Mouse (Mus musculus) natural killer cell, adult 2 months (primary cell): ENCODE measurements around the gene Ttbk2.

Experiments used
- DNase-seq, 2 experiments: peaks; one replicate each; pipeline ENCODE4 v3.0.0; 2022; ENCODE audit warnings: low spot score in 2 of 2

Gene Ttbk2

DNA sequence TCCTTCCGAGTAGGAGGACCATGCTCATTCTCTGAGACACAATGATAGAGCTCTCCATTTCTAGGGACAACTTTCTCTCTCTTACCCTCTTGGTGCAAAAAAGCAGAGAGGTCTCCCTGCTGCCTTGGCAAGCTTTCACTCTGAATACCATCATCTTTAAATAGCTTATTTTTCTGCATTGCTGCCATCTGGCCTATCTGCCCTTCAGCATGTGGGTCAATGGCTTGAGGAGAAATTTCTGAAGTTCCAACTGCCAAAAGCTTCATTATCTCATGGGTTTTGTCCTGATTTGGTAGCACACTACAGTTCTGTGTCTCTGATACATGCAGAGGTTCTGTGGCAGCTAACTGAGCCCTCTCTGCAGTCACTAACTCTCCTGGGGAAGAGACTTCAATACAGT, 104.9 kb downstream of the Ttbk2 start:
- no peak for DNase-seq

DNA sequence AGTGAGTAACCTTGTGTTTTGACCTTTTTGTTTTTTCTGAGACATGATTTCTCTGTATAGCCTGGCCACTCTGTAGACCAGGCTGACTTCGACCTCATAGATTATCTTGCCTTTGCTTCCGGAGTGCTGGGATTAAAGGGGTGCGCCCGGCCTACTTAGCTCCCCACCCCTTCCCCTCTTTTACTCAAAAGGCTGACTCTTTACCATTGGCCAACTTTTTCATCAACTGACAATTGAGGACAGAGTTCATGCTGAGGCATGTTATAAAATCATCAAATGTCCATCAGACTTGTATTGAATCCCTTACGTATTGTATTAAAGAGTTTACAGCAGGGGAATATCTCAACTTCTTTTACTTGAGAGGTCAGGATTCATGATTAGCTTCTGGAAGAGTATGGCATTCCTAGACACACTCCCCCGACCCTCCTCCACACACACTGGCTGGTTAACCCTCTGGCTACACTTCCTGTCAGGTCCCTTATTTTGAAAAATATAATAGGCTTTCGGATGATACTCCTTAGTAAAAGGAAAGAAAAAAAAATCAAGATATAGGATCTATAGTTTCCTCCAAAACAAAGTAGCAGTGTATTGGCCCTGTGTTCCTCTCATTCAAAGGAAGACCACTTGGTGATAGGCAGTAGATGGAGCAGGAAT, 118.4 kb downstream of the Ttbk2 start:
- no peak for DNase-seq

DNA sequence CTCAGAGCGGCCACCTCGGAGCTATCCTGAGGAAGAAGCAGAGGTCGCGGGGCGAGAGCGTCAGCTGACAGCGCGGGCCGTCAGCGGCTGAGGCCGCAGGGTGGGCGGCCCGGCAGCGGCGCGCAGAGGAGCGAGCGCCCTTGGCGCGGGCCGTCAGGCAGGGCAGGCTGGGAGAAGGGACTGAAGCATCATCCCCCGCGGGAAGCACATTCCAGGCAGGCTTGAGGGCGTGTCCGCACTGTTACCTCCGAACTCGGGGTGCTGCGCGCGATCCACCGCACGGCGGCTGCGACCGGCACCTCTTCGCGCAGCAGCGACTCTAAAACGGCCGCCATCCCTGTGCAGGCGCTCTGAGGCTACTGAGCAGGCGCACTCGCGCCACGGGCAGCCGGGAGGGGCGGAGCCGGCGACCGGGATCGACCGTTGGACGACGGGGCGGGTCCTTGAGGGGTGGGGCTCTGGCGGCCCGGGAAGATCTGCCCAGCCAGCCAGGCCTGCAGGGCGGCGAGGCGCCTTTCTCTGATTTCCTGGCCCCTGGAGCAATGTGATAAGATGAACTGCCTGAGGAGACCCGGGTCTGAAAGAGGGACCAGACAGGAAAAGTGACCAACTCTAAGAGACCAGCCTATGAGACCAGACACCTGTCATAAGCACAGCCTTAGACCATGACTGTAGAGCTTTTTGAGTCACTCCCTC, 119.1 kb downstream of the Ttbk2 start:
- peak; percentile 85 to 89 for DNase-seq

DNA sequence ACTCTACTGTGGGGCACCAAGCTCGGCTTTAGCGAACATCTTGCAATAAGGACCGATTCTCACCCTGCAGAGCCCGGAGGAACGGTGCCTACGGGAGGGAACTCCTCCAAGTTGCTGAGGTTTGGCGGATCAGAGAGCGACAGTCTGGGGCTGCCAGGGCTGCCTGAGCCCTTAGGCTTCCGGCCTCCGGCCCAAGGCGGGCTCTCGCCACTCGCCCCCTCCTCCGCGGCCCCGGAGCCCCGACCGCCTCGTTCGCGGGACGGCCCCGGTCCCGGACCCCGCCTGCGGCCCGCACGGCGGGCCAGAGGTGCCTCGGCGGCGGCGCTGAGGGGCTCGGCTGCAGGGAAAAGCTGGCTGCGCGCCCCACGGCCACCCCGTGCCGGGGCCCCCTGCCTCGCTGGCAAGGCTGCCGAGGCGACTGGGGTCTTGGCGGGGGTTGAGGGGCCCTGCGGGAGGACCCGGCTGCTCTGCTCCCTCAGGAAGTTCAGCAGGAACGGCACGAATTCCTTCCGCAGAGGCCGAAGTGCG, 119.7 kb downstream of the Ttbk2 start:
- peak; percentile 15 to 26 for DNase-seq

- DNase-seq = no peak
Measured at GRCm38 (mm10) chr2:120729775-120730585, 120.4 kb downstream of the Ttbk2 start.

DNA sequence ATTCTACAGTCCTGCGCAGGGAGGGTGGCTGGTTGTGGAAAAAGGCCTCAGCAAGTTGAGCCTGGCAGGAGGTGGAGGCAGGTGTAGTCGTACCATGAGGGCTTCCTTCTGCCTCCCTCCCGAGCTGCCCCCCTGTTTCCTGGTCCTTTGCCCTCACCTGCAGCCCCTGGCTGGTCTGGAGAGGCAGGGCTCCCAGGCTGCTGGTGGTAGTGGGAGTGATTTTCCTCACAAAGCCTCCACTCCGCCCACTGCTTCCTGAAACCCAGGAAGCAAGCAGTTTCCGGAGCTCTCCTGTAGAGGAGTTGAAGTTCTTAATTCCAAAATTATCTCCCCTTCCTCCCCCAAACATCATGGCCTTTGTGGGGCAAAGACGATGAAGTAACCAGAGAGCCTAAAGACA, 126.2 kb downstream of the Ttbk2 start:
- DNase-seq = no peak

GRCm38 (mm10) chr2:120723621-120724020, 126.8 kb downstream of the Ttbk2 start:
- DNase-seq = no peak

- no peak for DNase-seq
Measured at GRCm38 (mm10) chr2:120722491-120722890, 127.9 kb downstream of the Ttbk2 start.

DNA sequence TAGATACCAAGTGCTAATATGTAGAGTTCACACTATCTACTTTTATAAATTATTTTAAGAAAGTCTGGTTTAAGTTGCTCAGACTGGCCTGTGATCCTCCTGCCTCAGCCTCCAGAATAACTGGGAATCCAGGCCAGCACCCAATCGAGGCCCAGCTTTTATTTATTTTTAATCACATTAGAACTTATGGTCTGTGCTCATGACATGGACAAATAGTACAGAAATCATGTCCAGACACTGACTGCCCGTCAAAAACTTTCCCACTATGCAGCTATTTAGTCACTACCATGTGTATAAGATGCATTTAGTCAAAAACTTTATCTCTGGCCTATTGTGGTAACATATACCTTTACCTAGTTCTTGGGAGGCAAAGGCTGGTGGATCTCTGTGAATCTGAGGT, 128.5 kb downstream of the Ttbk2 start:
- DNase-seq = no peak

DNA sequence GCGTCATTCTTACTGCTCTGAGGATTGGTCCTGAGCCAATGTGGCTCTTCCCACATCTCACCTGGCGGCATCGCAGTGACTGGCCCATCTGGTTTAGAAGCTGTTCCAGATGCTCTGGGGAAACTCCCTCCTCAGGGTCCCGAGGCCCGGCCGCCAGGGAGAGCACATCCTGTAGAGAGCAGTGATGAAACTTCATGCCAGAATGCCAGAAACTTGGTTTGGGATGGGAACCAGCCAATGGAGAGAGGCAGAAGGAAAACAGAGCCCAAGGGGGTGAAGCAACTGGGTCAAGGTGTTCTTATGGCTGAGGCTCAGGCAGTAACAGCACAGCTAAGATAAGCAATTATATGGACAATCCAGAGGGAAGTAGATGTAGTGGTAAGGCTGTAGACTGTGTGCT, 129.6 kb downstream of the Ttbk2 start:
- DNase-seq = no peak

DNA sequence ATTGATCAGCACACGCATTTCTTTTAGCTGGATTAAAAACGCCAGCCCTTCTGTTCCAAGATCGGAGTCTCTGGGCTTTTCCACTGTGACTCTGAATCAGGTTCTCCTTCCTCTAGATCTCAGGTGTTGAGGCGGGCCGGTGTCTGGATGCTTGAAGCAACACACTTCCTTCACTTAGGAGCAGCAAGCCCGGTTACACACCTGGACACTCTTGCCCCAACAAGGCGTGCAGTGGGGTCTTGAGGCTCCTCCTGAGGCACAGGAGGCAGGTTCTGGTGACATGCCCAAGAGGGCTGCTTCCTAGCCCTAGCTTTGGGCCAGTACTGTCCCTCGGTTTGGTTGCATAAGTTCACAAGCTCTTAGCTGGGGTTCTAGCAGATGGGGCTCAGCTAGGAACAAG, 131.9 kb downstream of the Ttbk2 start:
- no peak for DNase-seq

GRCm38 (mm10) chr2:120713441-120713840, 137.0 kb downstream of the Ttbk2 start:
- no peak for DNase-seq

- no peak for DNase-seq
Measured at GRCm38 (mm10) chr2:120710948-120711347, 139.5 kb downstream of the Ttbk2 start.

DNA sequence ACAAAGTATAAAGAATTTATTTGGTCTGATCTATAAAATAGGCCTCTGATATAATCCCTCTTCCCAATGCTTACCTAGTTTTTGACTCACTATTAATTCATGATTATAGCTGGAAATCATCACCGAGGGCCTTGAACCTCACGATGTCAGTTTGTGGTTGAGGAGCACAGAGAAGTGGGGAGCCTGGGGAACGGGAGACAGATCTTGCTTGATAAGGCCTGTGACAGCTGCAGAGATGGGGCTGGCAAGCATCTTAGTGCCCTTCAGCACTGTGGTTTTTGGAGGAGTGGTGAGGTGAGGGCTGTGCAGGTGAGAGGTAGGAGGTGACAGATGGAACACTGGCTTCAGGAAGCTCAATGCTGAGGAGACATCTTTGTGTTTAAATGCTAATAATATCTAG, 140.2 kb downstream of the Ttbk2 start:
- DNase-seq = no peak

DNA sequence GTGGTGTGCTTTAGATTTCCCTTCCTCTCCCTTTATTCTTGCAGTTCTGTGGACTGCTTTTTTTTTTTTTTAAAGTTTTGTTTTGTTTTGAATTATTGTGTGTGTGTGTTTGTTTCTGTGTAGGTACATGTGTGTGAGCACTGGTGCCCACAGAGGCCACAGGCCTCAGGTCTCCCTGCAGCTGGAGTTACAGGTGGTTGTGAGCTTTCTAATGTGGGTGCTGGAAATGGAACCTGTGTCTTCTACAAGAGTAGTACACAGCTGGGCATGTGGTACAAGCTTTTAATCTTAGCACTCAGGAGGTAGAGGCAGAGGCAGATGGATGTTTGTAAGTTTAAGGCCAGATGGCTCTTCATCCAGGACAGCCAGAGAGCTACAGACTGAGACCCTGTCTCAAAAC, 143.4 kb downstream of the Ttbk2 start:
- DNase-seq = no peak

DNA sequence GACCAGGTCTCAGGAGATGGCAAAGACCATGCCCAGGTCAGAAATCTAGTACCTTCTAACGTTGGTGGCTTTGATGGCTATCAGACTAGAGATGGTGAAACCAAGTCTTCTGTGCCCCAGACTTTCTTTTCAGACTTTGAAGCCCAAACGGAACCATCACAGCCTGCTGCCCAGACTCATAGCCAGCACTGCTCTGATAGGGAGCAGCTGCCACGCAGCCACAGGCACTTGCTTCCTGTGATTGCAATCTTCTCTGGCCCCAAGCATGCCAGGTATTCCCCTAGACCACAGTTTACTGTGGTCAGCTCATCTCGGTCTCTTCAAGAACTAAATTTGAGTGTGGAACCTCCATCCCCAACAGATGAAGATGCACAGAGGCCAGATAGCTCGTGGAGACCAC, 147.7 kb downstream of the Ttbk2 start:
- no peak for DNase-seq

DNA sequence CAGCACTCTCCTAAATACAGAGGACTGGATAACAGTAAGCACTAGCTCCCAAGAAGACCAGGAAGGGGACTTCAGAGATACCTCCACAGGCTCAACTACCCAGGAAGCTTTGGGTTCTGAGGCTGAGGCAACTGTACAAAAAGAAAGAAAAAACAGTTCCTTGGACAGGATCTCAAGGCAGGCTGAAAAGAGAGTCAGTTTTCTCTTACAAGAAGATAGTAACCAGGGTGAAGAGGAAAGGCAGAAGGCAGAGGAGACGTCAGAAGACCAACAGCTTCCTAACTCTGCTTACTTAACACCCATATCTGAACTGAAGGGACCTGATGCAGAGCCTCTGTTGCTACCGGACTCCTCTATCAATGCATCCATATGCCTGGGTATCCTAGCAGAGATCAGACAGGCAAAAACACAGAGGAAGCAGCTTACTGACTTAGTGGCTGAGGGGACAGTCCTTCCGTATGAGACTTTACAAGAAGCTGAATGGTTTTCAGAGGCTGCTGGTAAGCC, 150.0 kb downstream of the Ttbk2 start:
- DNase-seq = no peak

DNA sequence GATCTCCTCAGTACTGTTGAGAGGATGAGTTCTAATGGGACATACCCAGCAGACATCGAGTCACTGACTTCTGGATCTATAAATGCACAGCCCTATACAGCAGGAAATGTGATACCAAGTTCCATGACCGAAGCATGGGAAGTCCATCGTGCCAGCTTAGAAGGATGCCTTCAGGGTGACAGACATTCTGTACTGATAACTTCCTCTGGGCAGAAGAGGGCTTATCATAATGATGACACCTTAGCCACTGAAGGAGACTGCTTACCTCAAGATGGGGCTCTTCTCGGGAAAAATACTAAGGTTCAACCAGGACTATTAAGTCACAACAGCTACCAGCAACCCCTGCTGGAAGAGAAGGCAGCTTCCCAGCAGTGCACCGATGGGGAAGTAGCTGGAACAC, 152.6 kb downstream of the Ttbk2 start:
- no peak for DNase-seq
